Mouse (Mus musculus): ENCODE measurements around the gene L3hypdh. TPM values are rescaled to one million over a fixed set of nuclear protein-coding genes. Genes with fewer than 3 reads are reported as not detected.

Gene L3hypdh
- total and polyA plus RNA-seq, 3 experiments: 0.12 TPM; not detected in 2

DNA sequence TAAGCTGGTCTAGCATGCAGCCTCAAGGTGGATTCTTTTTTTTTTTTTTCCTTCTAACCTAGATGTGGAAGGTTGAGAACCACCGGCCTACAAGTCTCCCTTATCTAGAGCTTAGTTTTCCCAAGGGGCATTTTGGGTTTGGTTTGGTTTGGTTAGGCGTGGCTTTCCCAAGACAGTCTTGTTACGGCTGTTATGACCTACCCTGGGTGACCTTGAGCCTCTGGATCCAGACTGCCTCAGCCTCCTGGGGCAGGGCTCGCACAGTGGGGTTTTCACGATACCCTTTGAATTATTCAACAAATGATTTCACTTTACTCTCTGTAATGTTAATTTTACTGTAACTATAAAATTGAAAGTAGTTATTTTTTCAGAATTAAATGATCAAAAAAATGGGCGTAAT is 17.5 kb upstream of the L3hypdh start:
- Histone ChIP-seq H3K79me2 (replicated peaks; ENCODE audit: control insufficient read depth, extremely low read depth, insufficient read depth, poor library complexity, severe bottlenecking) (no peaks in the 10 kb centered on the region), H3K4me3 (replicated peaks in 1 of 3; ENCODE audit: low read depth in 2 of 3, low read length in 2 of 3, poor library complexity in 1 of 3) (no peak overlapping the region), H3K27me3 (replicated peaks) (no peaks in the 10 kb centered on the region), H3K9ac (ENCODE audit: insufficient read depth, low read depth) (no peak overlapping the region), H3K9me3 (replicated peaks; ENCODE audit: low read length) (no peaks in the 10 kb centered on the region), H3K4me2 (ENCODE audit: insufficient read depth, low read depth, poor library complexity, severe bottlenecking) (no peak overlapping the region), H3K4me1 (ENCODE audit: control insufficient read depth in 1 of 2, insufficient read depth in 2 of 2) (peaks cover 2 to 12% of the 10 kb centered on the region in 2 experiments; a peak in 2 of 4 replicates), H3K27ac (ENCODE audit: insufficient read depth, low read depth) (no peak overlapping the region), H3K36me3 (replicated peaks in 1 of 2; ENCODE audit: control insufficient read depth in 1 of 2, insufficient read depth in 1 of 2, low read length in 1 of 2) (peaks cover 7 to 24% of the 10 kb centered on the region in 2 experiments)
- in situ Hi-C loops (cut with MboI; ENCODE audit: low pct_ligation_motif_present, low pct_unique_long_range_greater_than_20kb, low sequenced_read_pairs): loop anchor here (10.0 kb wide), 1 partner anchor 322 kb away; no protein-coding TSS in a partner anchor
- TF ChIP-seq SIN3A (IDR thresholded peaks at IDR 0.05; ENCODE audit: low read length): no peak
- no peak for TF ChIP-seq MXI1 (IDR thresholded peaks at IDR 0.05; ENCODE audit: low read depth, low read length)
- TF ChIP-seq POLR2AphosphoS2 (IDR thresholded peaks at IDR 0.05; ENCODE audit: low read depth, low read length): no peak
- TF ChIP-seq MYC (IDR thresholded peaks at IDR 0.05; ENCODE audit: low read depth, low read length): no peak
- TF ChIP-seq ZNF384 (IDR thresholded peaks at IDR 0.05; ENCODE audit: low read depth, low read length): peak; percentile 12; the same call in 1 of the 2 replicates
- TF ChIP-seq GABPA (IDR thresholded peaks at IDR 0.05; ENCODE audit: insufficient replicate concordance, low read depth, low read length): no peak
- dilution Hi-C loops (cut with MboI; ENCODE audit: extremely low pct_ligation_motif_present, extremely low pct_unique_long_range_greater_than_20kb, low sequenced_read_pairs): no loop called here
- no peak for DNase-seq (ENCODE audit: extremely low read depth)

DNA sequence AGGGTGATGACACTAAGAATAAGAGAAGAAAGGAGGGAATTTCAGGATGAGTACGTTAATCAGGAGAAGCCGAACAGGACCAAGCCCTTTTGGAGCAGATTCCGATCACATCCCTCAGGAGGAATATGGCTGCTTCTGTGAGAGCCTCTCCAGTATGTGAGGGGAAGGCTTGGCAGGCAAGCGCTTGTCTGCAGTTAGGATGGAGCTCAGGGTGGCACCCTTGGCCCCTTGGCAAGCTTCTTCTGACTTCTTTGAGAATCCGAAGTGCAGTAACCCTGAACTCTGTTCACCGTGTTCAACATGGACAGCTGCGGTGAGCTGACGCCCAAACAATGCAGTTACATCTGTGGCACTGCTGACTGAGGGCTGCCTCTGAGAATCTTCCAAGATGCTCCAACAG is 11.7 kb upstream of the L3hypdh start:
- H3K27me3 ChIP-seq (replicated peaks): no peaks in the 10 kb centered on the region
- H3K36me3 ChIP-seq (replicated peaks in 1 of 2; ENCODE audit: control insufficient read depth in 1 of 2, insufficient read depth in 1 of 2, low read length in 1 of 2): peaks cover 54 to 78% of the 10 kb centered on the region in 2 experiments
- H3K4me1 ChIP-seq (ENCODE audit: control insufficient read depth in 1 of 2, insufficient read depth in 2 of 2): no peaks in the 10 kb centered on the region
- H3K4me2 ChIP-seq (ENCODE audit: insufficient read depth, low read depth, poor library complexity, severe bottlenecking): no peak overlapping the region
- H3K4me3 ChIP-seq (replicated peaks in 1 of 3; ENCODE audit: low read depth in 2 of 3, low read length in 2 of 3, poor library complexity in 1 of 3): no peak overlapping the region
- no peaks in the 10 kb centered on the region for H3K79me2 ChIP-seq (replicated peaks; ENCODE audit: control insufficient read depth, extremely low read depth, insufficient read depth, poor library complexity, severe bottlenecking)
- H3K9me3 ChIP-seq (replicated peaks; ENCODE audit: low read length): no peaks in the 10 kb centered on the region
- TF ChIP-seq SIN3A (IDR thresholded peaks at IDR 0.05; ENCODE audit: low read length) (no peak), TCF12 (IDR thresholded peaks at IDR 0.05; ENCODE audit: low read depth, low read length) (no peak)
- DNase-seq (ENCODE audit: extremely low read depth): no peak
- no peak overlapping the region for H3K9ac ChIP-seq (ENCODE audit: insufficient read depth, low read depth)
- H3K27ac ChIP-seq (ENCODE audit: insufficient read depth, low read depth): no peak overlapping the region
- in situ Hi-C loops (cut with MboI; ENCODE audit: low pct_ligation_motif_present, low pct_unique_long_range_greater_than_20kb, low sequenced_read_pairs) (loop anchor here (10.0 kb wide), 1 partner anchor 188 kb away; no protein-coding TSS in a partner anchor), dilution Hi-C loops (cut with MboI; ENCODE audit: extremely low pct_ligation_motif_present, extremely low pct_unique_long_range_greater_than_20kb, low sequenced_read_pairs) (no loop called here)

DNA sequence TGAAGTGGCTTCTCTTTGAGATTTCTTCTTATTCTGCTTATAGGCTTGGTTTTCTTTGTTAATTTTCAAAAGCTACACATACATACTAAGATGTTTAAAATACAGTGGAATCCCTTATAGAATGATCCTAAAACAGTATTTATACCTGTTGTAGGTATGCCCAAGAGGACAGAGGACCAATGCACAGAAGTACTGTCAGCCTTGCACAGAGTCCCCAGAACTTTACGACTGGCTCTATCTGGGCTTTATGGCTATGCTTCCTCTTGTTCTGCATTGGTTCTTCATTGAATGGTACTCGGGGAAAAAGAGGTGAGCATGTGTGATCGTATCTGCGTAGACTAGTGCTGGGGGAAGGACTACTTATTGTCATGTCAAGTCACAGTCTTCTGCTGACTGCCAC is 4.6 kb upstream of the L3hypdh start:
- in situ Hi-C loops (cut with MboI; ENCODE audit: low pct_ligation_motif_present, low pct_unique_long_range_greater_than_20kb, low sequenced_read_pairs) (loop anchor here (10.0 kb wide), 1 partner anchor 195 kb away; no protein-coding TSS in a partner anchor), dilution Hi-C loops (cut with MboI; ENCODE audit: extremely low pct_ligation_motif_present, extremely low pct_unique_long_range_greater_than_20kb, low sequenced_read_pairs) (no loop called here)
- Histone ChIP-seq H3K27ac (ENCODE audit: insufficient read depth, low read depth) (no peak overlapping the region), H3K9ac (ENCODE audit: insufficient read depth, low read depth) (no peak overlapping the region), H3K9me3 (replicated peaks; ENCODE audit: low read length) (no peaks in the 10 kb centered on the region), H3K4me1 (ENCODE audit: control insufficient read depth in 1 of 2, insufficient read depth in 2 of 2) (peaks cover 3 to 17% of the 10 kb centered on the region in 2 experiments; a peak in 3 of 4 replicates), H3K36me3 (replicated peaks in 1 of 2; ENCODE audit: control insufficient read depth in 1 of 2, insufficient read depth in 1 of 2, low read length in 1 of 2) (peaks cover 35 to 44% of the 10 kb centered on the region in 2 experiments), H3K27me3 (replicated peaks) (no peaks in the 10 kb centered on the region), H3K79me2 (replicated peaks; ENCODE audit: control insufficient read depth, extremely low read depth, insufficient read depth, poor library complexity, severe bottlenecking) (no peaks in the 10 kb centered on the region), H3K4me2 (ENCODE audit: insufficient read depth, low read depth, poor library complexity, severe bottlenecking) (no peak overlapping the region), H3K4me3 (replicated peaks in 1 of 3; ENCODE audit: low read depth in 2 of 3, low read length in 2 of 3, poor library complexity in 1 of 3) (no peak overlapping the region)
- no peak for DNase-seq (ENCODE audit: extremely low read depth)
- no peak for TF ChIP-seq MAZ (IDR thresholded peaks at IDR 0.05; ENCODE audit: low read depth, low read length)
- no peak for TF ChIP-seq SIN3A (IDR thresholded peaks at IDR 0.05; ENCODE audit: low read length)
- no peak for TF ChIP-seq USF2 (conservative IDR thresholded peaks at IDR 0.05; ENCODE audit: low read depth, low read length)
- TF ChIP-seq HCFC1 (IDR thresholded peaks at IDR 0.05; ENCODE audit: low read depth, low read length): no peak
- TF ChIP-seq CHD2 (IDR thresholded peaks at IDR 0.05; ENCODE audit: low read length): no peak
- TF ChIP-seq POLR2AphosphoS2 (IDR thresholded peaks at IDR 0.05; ENCODE audit: low read depth, low read length): no peak
- no peak for TF ChIP-seq ZNF384 (IDR thresholded peaks at IDR 0.05; ENCODE audit: low read depth, low read length)
- TF ChIP-seq ELF1 (IDR thresholded peaks at IDR 0.05; ENCODE audit: low read depth, low read length): no peak
- no peak for TF ChIP-seq SMC3 (IDR thresholded peaks at IDR 0.05; ENCODE audit: low read depth, low read length)
- TF ChIP-seq RCOR1 (conservative IDR thresholded peaks at IDR 0.05; ENCODE audit: low read depth, low read length): no peak
- TF ChIP-seq MXI1 (IDR thresholded peaks at IDR 0.05; ENCODE audit: low read depth, low read length): no peak
